Mouse (Mus musculus) midbrain, postnatal 0 days (tissue): ENCODE results near the gene Etv1. TPM values are rescaled to one million over a fixed set of nuclear protein-coding genes. Genes with fewer than 3 reads are reported as not detected.

ENCODE experiments used
- ATAC-seq: fragments of 200-750 bp; cut with Nextera tagmentation; 2 replicates; pipeline ENCODE4 v1.8.0; 2017; ENCODE audit warnings: moderate number of reproducible peaks, mild to moderate bottlenecking, moderate TSS enrichment, moderate library complexity; ENCODE audit not compliant: low FRiP score
- DNase-seq: peaks from one replicate; pipeline ENCODE4 v3.0.0-alpha.2; 2015; ENCODE audit warnings: low spot score
- H3K27ac ChIP-seq: fragments of 300-500 bp; sonication (generic); 2 replicates; pipeline ENCODE4 v1.5.1; 2014; ENCODE audit warnings: low read depth, mild to moderate bottlenecking, low read length, mixed read lengths
- H3K27me3 ChIP-seq: fragments of 300-500 bp; sonication (generic); 2 replicates; pipeline ENCODE4 v1.6.1; 2014; ENCODE audit warnings: low read length, control low read depth, mixed read lengths; ENCODE audit not compliant: insufficient read depth
- H3K36me3 ChIP-seq: fragments of 300-500 bp; sonication (generic); 2 replicates; pipeline ENCODE4 v1.6.1; 2014; ENCODE audit warnings: low read length, control low read depth, mixed read lengths; ENCODE audit not compliant: insufficient read depth
- H3K4me1 ChIP-seq: fragments of 300-500 bp; sonication (generic); 2 replicates; pipeline ENCODE4 v1.6.1; 2014; ENCODE audit warnings: mild to moderate bottlenecking, control low read depth, antibody characterized with exemption, low read length, mixed read lengths; ENCODE audit not compliant: insufficient read depth
- H3K4me2 ChIP-seq: fragments of 300-500 bp; sonication (generic); 2 replicates; pipeline ENCODE4 v1.6.1; 2014; ENCODE audit warnings: low read depth, mild to moderate bottlenecking, low read length, mixed read lengths; ENCODE audit not compliant: poor library complexity, severe bottlenecking
- H3K4me3 ChIP-seq: fragments of 300-500 bp; sonication (generic); 2 replicates; pipeline ENCODE4 v1.5.1; 2014; ENCODE audit warnings: low read depth, mild to moderate bottlenecking, low read length, moderate library complexity
- H3K9ac ChIP-seq: fragments of 300-500 bp; sonication (generic); replicated peaks from 2 replicates; pipeline ENCODE4 v1.6.1; 2014; ENCODE audit warnings: mild to moderate bottlenecking, low read length, moderate library complexity, mixed read lengths; ENCODE audit not compliant: poor library complexity, severe bottlenecking
- H3K9me3 ChIP-seq: fragments of 300-500 bp; sonication (generic); 2 replicates; pipeline ENCODE4 v1.6.1; 2016; ENCODE audit warnings: low read length, control low read depth
- CTCF ChIP-seq: IDR thresholded peaks from 2 replicates; pipeline ENCODE4 v1.5.1; 2016; ENCODE audit warnings: antibody characterized with exemption, mild to moderate bottlenecking
- WGBS: fragments of 180-500 bp; shearing (Covaris S2); extraction: QIAGEN DNeasy Blood & Tissue Kit; methylation state at CpG from one replicate; pipeline ENCODE4 v1.1.7; 2014; 5-methylcytosine and 5-hydroxymethylcytosine counted together
- polyA plus RNA-seq: library from polyadenylated mRNA; unstranded; fragments of >200 nt; fragmentation: Nextera tagmentation; extraction: Ambion mirVana; gene quantifications from 2 replicates; pipeline ENCODE4 v1.2.1, GENCODE M21; 2015
- total RNA-seq: library from RNA; depleted of rRNA; stranded (reverse); fragments of >200 nt; gene quantifications from 2 replicates; pipeline ENCODE4 v1.2.3, GENCODE M21; 2014

Gene Etv1
- total and polyA plus RNA-seq, 2 experiments from 2014 or later: 16.6 to 24.0 TPM

GRCm38 (mm10) chr12:38863395-38863794 is 84.2 kb downstream of the Etv1 start:
- H3K4me2 ChIP-seq: no peak overlapping the region
- no peak overlapping the region for H3K27ac ChIP-seq
- no peaks in the 10 kb centered on the region for H3K36me3 ChIP-seq
- H3K9me3 ChIP-seq: no peaks in the 10 kb centered on the region
- TF ChIP-seq CTCF: no peak
- no peak overlapping the region for H3K9ac ChIP-seq
- ATAC-seq (no peak), DNase-seq (no peak)
- no peak overlapping the region for H3K4me3 ChIP-seq
- no peaks in the 10 kb centered on the region for H3K27me3 ChIP-seq
- 78% methylated on average over 4 of the region's 4 CpGs for WGBS
- H3K4me1 ChIP-seq: no peaks in the 10 kb centered on the region

GRCm38 (mm10) chr12:38863982-38864828 is 85.0 kb downstream of the Etv1 start:
- Histone ChIP-seq H3K4me3 (no peak overlapping the region), H3K9me3 (no peaks in the 10 kb centered on the region), H3K4me2 (no peak overlapping the region), H3K27me3 (no peaks in the 10 kb centered on the region), H3K9ac (no peak overlapping the region), H3K4me1 (no peaks in the 10 kb centered on the region), H3K27ac (no peak overlapping the region), H3K36me3 (no peaks in the 10 kb centered on the region)
- ATAC-seq: no peak
- no peak for TF ChIP-seq CTCF
- no peak for DNase-seq
- 77% methylated on average over 3 of the region's 3 CpGs for WGBS

- Histone ChIP-seq H3K9me3 (no peaks in the 10 kb centered on the region), H3K36me3 (no peaks in the 10 kb centered on the region), H3K27ac (no peak overlapping the region), H3K4me3 (no peak overlapping the region), H3K9ac (no peak overlapping the region), H3K27me3 (no peaks in the 10 kb centered on the region), H3K4me1 (no peaks in the 10 kb centered on the region), H3K4me2 (no peak overlapping the region)
- no peak for ATAC-seq
- no peak for DNase-seq
- TF ChIP-seq CTCF: no peak
These were observed 95.4 kb downstream of the Etv1 start for GRCm38 (mm10) chr12:38874470-38874995.

GRCm38 (mm10) chr12:38904516-38904915 is 125.3 kb downstream of the Etv1 start:
- H3K9me3 ChIP-seq: no peaks in the 10 kb centered on the region
- no peak for TF ChIP-seq CTCF
- H3K4me1 ChIP-seq: no peaks in the 10 kb centered on the region
- H3K4me2 ChIP-seq: no peak overlapping the region
- no peak overlapping the region for H3K4me3 ChIP-seq
- WGBS: 83% methylated on average over 3 of the region's 3 CpGs
- H3K36me3 ChIP-seq: no peaks in the 10 kb centered on the region
- ATAC-seq (no peak), DNase-seq (no peak)
- no peak overlapping the region for H3K9ac ChIP-seq
- no peaks in the 10 kb centered on the region for H3K27me3 ChIP-seq
- H3K27ac ChIP-seq: no peak overlapping the region

GRCm38 (mm10) chr12:38906314-38906713 is 127.1 kb downstream of the Etv1 start:
- no peak for ATAC-seq
- no peaks in the 10 kb centered on the region for H3K4me1 ChIP-seq
- TF ChIP-seq CTCF: no peak
- no peak for DNase-seq
- H3K27me3 ChIP-seq: no peaks in the 10 kb centered on the region
- no peak overlapping the region for H3K4me3 ChIP-seq
- 83% methylated on average over 6 of the region's 6 CpGs for WGBS
- H3K27ac ChIP-seq: no peak overlapping the region
- H3K9ac ChIP-seq: no peak overlapping the region
- H3K4me2 ChIP-seq: no peak overlapping the region
- no peaks in the 10 kb centered on the region for H3K36me3 ChIP-seq
- no peaks in the 10 kb centered on the region for H3K9me3 ChIP-seq

- no peak for ATAC-seq
- peak; percentile 17 for DNase-seq
- no peak for TF ChIP-seq CTCF
These were observed 127.6 kb downstream of the Etv1 start for GRCm38 (mm10) chr12:38906812-38907211.

More at GRCm38 (mm10) chr12:38906812-38907211, 127.6 kb downstream of the Etv1 start:
- Histone ChIP-seq H3K36me3 (no peaks in the 10 kb centered on the region), H3K27ac (no peak overlapping the region), H3K4me2 (no peak overlapping the region), H3K4me3 (no peak overlapping the region), H3K9me3 (no peaks in the 10 kb centered on the region), H3K27me3 (no peaks in the 10 kb centered on the region), H3K9ac (no peak overlapping the region), H3K4me1 (no peaks in the 10 kb centered on the region)
- WGBS: 67% methylated on average over 9 of the region's 9 CpGs
